Mouse (Mus musculus): ENCODE results near the gene Gtf2a1l. TPM values are rescaled to one million over a fixed set of nuclear protein-coding genes. Genes with fewer than 3 reads are reported as not detected.

The Gtf2a1l gene
- polyA plus RNA-seq, 1 experiment = 0.15 TPM

GRCm38 (mm10) chr17:88653375-88653769 lies 15.1 kb upstream of the Gtf2a1l start:
- no peak for DNase-seq (ENCODE audit: low read depth)
- no peak for TF ChIP-seq POLR2A (IDR thresholded peaks at IDR 0.05; ENCODE audit: borderline replicate concordance, extremely low read depth, insufficient read depth, insufficient read length, poor library complexity, severe bottlenecking)
- TF ChIP-seq CTCF (IDR thresholded peaks at IDR 0.05; ENCODE audit: borderline replicate concordance, extremely low read depth, insufficient read depth, insufficient read length) = no peak

GRCm38 (mm10) chr17:88658510-88658909 lies 9.9 kb upstream of the Gtf2a1l start:
- DNase-seq (ENCODE audit: low read depth) = no peak
- TF ChIP-seq POLR2A (IDR thresholded peaks at IDR 0.05; ENCODE audit: borderline replicate concordance, extremely low read depth, insufficient read depth, insufficient read length, poor library complexity, severe bottlenecking) (no peak), CTCF (IDR thresholded peaks at IDR 0.05; ENCODE audit: borderline replicate concordance, extremely low read depth, insufficient read depth, insufficient read length) (no peak)

- TF ChIP-seq CTCF (IDR thresholded peaks at IDR 0.05; ENCODE audit: borderline replicate concordance, extremely low read depth, insufficient read depth, insufficient read length) (no peak), POLR2A (IDR thresholded peaks at IDR 0.05; ENCODE audit: borderline replicate concordance, extremely low read depth, insufficient read depth, insufficient read length, poor library complexity, severe bottlenecking) (no peak)
- peak; percentile 53 for DNase-seq (ENCODE audit: low read depth)
These were observed 2.4 kb upstream of the Gtf2a1l start for GRCm38 (mm10) chr17:88666076-88666475.

- no peak for TF ChIP-seq POLR2A (IDR thresholded peaks at IDR 0.05; ENCODE audit: borderline replicate concordance, extremely low read depth, insufficient read depth, insufficient read length, poor library complexity, severe bottlenecking)
- no peak for TF ChIP-seq CTCF (IDR thresholded peaks at IDR 0.05; ENCODE audit: borderline replicate concordance, extremely low read depth, insufficient read depth, insufficient read length)
- DNase-seq (ENCODE audit: low read depth) = peak; percentile 76
These were observed 1.5 kb downstream of the Gtf2a1l start for GRCm38 (mm10) chr17:88669921-88670320.

GRCm38 (mm10) chr17:88670800-88671199 lies 2.3 kb downstream of the Gtf2a1l start:
- DNase-seq (ENCODE audit: low read depth) = no peak
- TF ChIP-seq POLR2A (IDR thresholded peaks at IDR 0.05; ENCODE audit: borderline replicate concordance, extremely low read depth, insufficient read depth, insufficient read length, poor library complexity, severe bottlenecking) = no peak
- TF ChIP-seq CTCF (IDR thresholded peaks at IDR 0.05; ENCODE audit: borderline replicate concordance, extremely low read depth, insufficient read depth, insufficient read length) = no peak

- peak; percentile 66 for DNase-seq (ENCODE audit: low read depth)
These were observed 7.2 kb downstream of the Gtf2a1l start for GRCm38 (mm10) chr17:88675310-88676309.

GRCm38 (mm10) chr17:88688226-88688625 lies 19.8 kb downstream of the Gtf2a1l start:
- DNase-seq (ENCODE audit: low read depth) = peak; percentile 61
- TF ChIP-seq POLR2A (IDR thresholded peaks at IDR 0.05; ENCODE audit: borderline replicate concordance, extremely low read depth, insufficient read depth, insufficient read length, poor library complexity, severe bottlenecking) = no peak
- TF ChIP-seq CTCF (IDR thresholded peaks at IDR 0.05; ENCODE audit: borderline replicate concordance, extremely low read depth, insufficient read depth, insufficient read length) = no peak

More at GRCm38 (mm10) chr17:88675310-88676309, 7.2 kb downstream of the Gtf2a1l start:
- no peak for TF ChIP-seq POLR2A (IDR thresholded peaks at IDR 0.05; ENCODE audit: borderline replicate concordance, extremely low read depth, insufficient read depth, insufficient read length, poor library complexity, severe bottlenecking)

- TF ChIP-seq CTCF (IDR thresholded peaks at IDR 0.05; ENCODE audit: borderline replicate concordance, extremely low read depth, insufficient read depth, insufficient read length) = no peak
- no peak for TF ChIP-seq POLR2A (IDR thresholded peaks at IDR 0.05; ENCODE audit: borderline replicate concordance, extremely low read depth, insufficient read depth, insufficient read length, poor library complexity, severe bottlenecking)
These were observed 28.3 kb downstream of the Gtf2a1l start for GRCm38 (mm10) chr17:88696656-88697333.

GRCm38 (mm10) chr17:88700901-88701300 lies 32.4 kb downstream of the Gtf2a1l start:
- no peak for DNase-seq (ENCODE audit: low read depth)
- no peak for TF ChIP-seq CTCF (IDR thresholded peaks at IDR 0.05; ENCODE audit: borderline replicate concordance, extremely low read depth, insufficient read depth, insufficient read length)
- no peak for TF ChIP-seq POLR2A (IDR thresholded peaks at IDR 0.05; ENCODE audit: borderline replicate concordance, extremely low read depth, insufficient read depth, insufficient read length, poor library complexity, severe bottlenecking)

More at GRCm38 (mm10) chr17:88696656-88697333, 28.3 kb downstream of the Gtf2a1l start:
- peak; percentile 69 for DNase-seq (ENCODE audit: low read depth)

- DNase-seq (ENCODE audit: low read depth) = peak; percentile 64
- TF ChIP-seq POLR2A (IDR thresholded peaks at IDR 0.05; ENCODE audit: borderline replicate concordance, extremely low read depth, insufficient read depth, insufficient read length, poor library complexity, severe bottlenecking) (no peak), CTCF (IDR thresholded peaks at IDR 0.05; ENCODE audit: borderline replicate concordance, extremely low read depth, insufficient read depth, insufficient read length) (no peak)
These were observed 33.9 kb downstream of the Gtf2a1l start for GRCm38 (mm10) chr17:88702345-88702744.

- DNase-seq (ENCODE audit: low read depth) = no peak
- TF ChIP-seq POLR2A (IDR thresholded peaks at IDR 0.05; ENCODE audit: borderline replicate concordance, extremely low read depth, insufficient read depth, insufficient read length, poor library complexity, severe bottlenecking) (no peak), CTCF (IDR thresholded peaks at IDR 0.05; ENCODE audit: borderline replicate concordance, extremely low read depth, insufficient read depth, insufficient read length) (no peak)
These were observed 34.7 kb downstream of the Gtf2a1l start for GRCm38 (mm10) chr17:88703112-88703511.

Measured in brain, embryonic 14.5 days (tissue).